Mouse (Mus musculus): ENCODE data around the gene Fam114a2.

DNA sequence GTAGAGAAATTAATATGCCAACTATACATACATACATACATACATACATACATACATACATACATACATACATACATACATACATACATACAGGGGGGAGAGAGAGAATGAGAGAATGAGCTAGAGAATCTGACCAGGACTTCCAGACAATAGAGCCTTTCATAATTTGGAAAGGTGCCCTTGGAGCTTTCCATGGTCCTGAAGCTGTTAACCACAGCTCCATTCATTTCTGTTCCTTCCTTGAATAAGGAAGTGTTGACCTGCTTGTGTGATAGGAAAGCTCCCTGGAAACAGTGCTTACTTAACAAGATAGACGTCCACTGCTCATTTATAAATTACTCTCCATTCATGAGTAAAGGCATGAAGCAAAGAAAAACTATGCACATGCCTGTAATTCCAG, 84.3 kb downstream of the Fam114a2 start:
- TF ChIP-seq POLR2A (IDR thresholded peaks at IDR 0.05; ENCODE audit: insufficient read length, low read depth) (no peak), CEBPB (IDR thresholded peaks at IDR 0.05; ENCODE audit: insufficient read depth, poor library complexity, severe bottlenecking) (no peak), TCF12 (IDR thresholded peaks at IDR 0.05; ENCODE audit: insufficient read depth, poor library complexity, severe bottlenecking) (no peak), E2F4 (IDR thresholded peaks at IDR 0.05; ENCODE audit: insufficient read depth) (no peak), USF1 (IDR thresholded peaks at IDR 0.05; ENCODE audit: low read depth) (no peak), MAX (IDR thresholded peaks at IDR 0.05; ENCODE audit: low read depth) (no peak), SRF (IDR thresholded peaks at IDR 0.05; ENCODE audit: control insufficient read depth, insufficient read length, low read depth) (no peak), TCF3 (IDR thresholded peaks at IDR 0.05; ENCODE audit: insufficient read length, low read depth) (no peak)
